Mouse (Mus musculus) stomach, embryonic 14.5 days (tissue): ENCODE data around the gene Olfr324. TPM values are rescaled to one million over a fixed set of nuclear protein-coding genes. Genes with fewer than 3 reads are reported as not detected.

Experiments
- ATAC-seq: fragments of 200-750 bp; cut with Nextera tagmentation; 2 replicates; pipeline ENCODE4 v1.8.0; 2017; ENCODE audit warnings: low read depth, moderate TSS enrichment; ENCODE audit not compliant: insufficient number of reproducible peaks, insufficient read depth, low FRiP score
- H3K27ac ChIP-seq: fragments of 300-500 bp; sonication (generic); 2 replicates; pipeline ENCODE4 v1.5.1; 2014; ENCODE audit warnings: mild to moderate bottlenecking, low read length, moderate library complexity, mixed read lengths
- H3K27me3 ChIP-seq: fragments of 300-500 bp; sonication (generic); 2 replicates; pipeline ENCODE4 v1.6.1; 2014; ENCODE audit warnings: low read length, control low read depth, mixed read lengths; ENCODE audit not compliant: control insufficient read depth, insufficient read depth
- H3K36me3 ChIP-seq: fragments of 300-500 bp; sonication (generic); 2 replicates; pipeline ENCODE4 v1.6.1; 2014; ENCODE audit warnings: mild to moderate bottlenecking, control low read depth, low read length, moderate library complexity, mixed read lengths; ENCODE audit not compliant: control insufficient read depth, insufficient read depth
- H3K4me1 ChIP-seq: fragments of 300-500 bp; sonication (generic); 2 replicates; pipeline ENCODE4 v1.6.1; 2014; ENCODE audit warnings: low read length, control low read depth, mixed read lengths; ENCODE audit not compliant: control insufficient read depth, insufficient read depth
- H3K4me2 ChIP-seq: fragments of 300-500 bp; sonication (generic); replicated peaks from 2 replicates; pipeline ENCODE4 v1.6.1; 2014; ENCODE audit warnings: low read depth, low read length, control low read depth
- H3K4me3 ChIP-seq: fragments of 300-500 bp; sonication (generic); 2 replicates; pipeline ENCODE4 v1.5.1; 2014; ENCODE audit warnings: low read depth, low read length, control low read depth
- H3K9ac ChIP-seq: fragments of 300-500 bp; sonication (generic); replicated peaks from 2 replicates; pipeline ENCODE4 v1.6.1; 2014; ENCODE audit warnings: low read depth, mild to moderate bottlenecking, control low read depth, low read length, moderate library complexity, mixed read lengths
- H3K9me3 ChIP-seq: fragments of 300-500 bp; sonication (generic); 2 replicates; pipeline ENCODE4 v1.6.1; 2016; ENCODE audit warnings: low read depth, low read length, control low read depth; ENCODE audit not compliant: control insufficient read depth
- WGBS: fragments of 180-500 bp; shearing (Covaris S2); extraction: QIAGEN DNeasy Blood & Tissue Kit; methylation state at CpG from one replicate; pipeline ENCODE4 v1.1.7; 2014; 5-methylcytosine and 5-hydroxymethylcytosine counted together
- polyA plus RNA-seq: library from polyadenylated mRNA; unstranded; fragments of >200 nt; fragmentation: Nextera tagmentation; extraction: Ambion mirVana; gene quantifications from 2 replicates; pipeline ENCODE4 v1.2.1, GENCODE M21; 2014

The Olfr324 gene
- polyA plus RNA-seq, 1 experiment from 2014 or later: not detected

- Histone ChIP-seq H3K4me1 (no peaks in the 10 kb centered on the region), H3K4me2 (no peak within 1 kb of the TSS), H3K4me3 (no peak within 1 kb of the TSS), H3K36me3 (no peaks in the 10 kb centered on the region), H3K9me3 (no peaks in the 10 kb centered on the region), H3K9ac (no peak within 1 kb of the TSS), H3K27me3 (no peaks in the 10 kb centered on the region), H3K27ac (no peak within 1 kb of the TSS)
- 86% methylated on average over 4 of the region's 4 CpGs for WGBS
- no peak for ATAC-seq
Observed at GRCm38 (mm10) chr11:58615975-58616374, 21.1 kb downstream of the Olfr324 start, which contains the start of gene 2210407C18Rik. Gene 2210407C18Rik (minus strand): TSS chr11:58616075.

DNA sequence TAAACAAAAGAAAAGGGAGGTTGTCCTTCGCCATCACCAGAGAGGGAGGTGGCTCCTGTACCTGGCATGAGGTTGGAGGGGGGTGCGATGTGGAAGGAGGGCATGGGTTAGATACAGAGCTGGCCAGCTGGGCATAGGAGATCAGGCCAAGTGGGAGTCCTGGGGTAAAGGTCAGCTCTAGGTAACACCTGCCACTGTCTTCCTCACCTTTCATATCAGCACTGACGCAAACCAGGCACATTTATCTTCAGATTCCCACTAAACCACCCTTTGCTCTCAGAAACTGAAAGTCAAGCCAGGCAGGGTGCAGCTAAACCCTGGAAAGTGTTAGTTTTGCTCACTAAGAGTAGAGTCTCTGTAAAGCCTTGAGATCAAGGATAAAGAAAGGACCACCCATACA, 23.5 kb downstream of the Olfr324 start:
- Histone ChIP-seq H3K9ac (no peak overlapping the region), H3K9me3 (no peaks in the 10 kb centered on the region), H3K4me3 (no peak overlapping the region), H3K4me1 (no peaks in the 10 kb centered on the region), H3K27ac (no peak overlapping the region), H3K4me2 (no peak overlapping the region), H3K36me3 (no peaks in the 10 kb centered on the region), H3K27me3 (no peaks in the 10 kb centered on the region)
- WGBS: 44% methylated on average over 3 of the region's 3 CpGs
- no peak for ATAC-seq

- no peaks in the 10 kb centered on the region for H3K27me3 ChIP-seq
- H3K9me3 ChIP-seq: no peaks in the 10 kb centered on the region
- H3K27ac ChIP-seq: no peak overlapping the region
- H3K4me3 ChIP-seq: no peak overlapping the region
- 65% methylated on average over 6 of the region's 6 CpGs for WGBS
- H3K9ac ChIP-seq: no peak overlapping the region
- H3K4me1 ChIP-seq: no peaks in the 10 kb centered on the region
- no peak for ATAC-seq
- H3K4me2 ChIP-seq: no peak overlapping the region
- H3K36me3 ChIP-seq: no peaks in the 10 kb centered on the region
Observed at GRCm38 (mm10) chr11:58618793-58619192, 23.9 kb downstream of the Olfr324 start.

DNA sequence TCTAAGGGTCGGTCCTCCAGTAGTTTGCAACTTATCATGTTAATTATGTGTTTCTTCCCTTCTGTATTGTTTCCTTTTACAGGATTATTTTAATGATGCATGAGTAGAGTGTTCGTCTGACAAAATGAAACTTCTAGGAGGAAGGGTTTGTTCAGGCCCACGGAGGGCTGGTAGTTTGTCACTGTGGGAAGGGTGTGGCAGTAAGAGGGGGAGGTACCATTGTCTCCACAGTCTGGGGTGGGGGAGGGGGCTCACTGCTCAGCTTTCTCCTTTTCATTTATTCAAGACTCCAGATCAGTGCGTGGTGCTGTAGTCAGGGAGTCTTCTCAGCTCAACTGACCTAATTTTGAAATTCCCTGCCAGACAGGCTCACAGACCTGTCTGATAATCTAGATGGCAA, 31.2 kb downstream of the Olfr324 start:
- Histone ChIP-seq H3K4me2 (no peak overlapping the region), H3K4me3 (no peak overlapping the region), H3K36me3 (no peaks in the 10 kb centered on the region), H3K27me3 (no peaks in the 10 kb centered on the region), H3K27ac (no peak overlapping the region), H3K4me1 (no peaks in the 10 kb centered on the region), H3K9ac (no peak overlapping the region), H3K9me3 (no peaks in the 10 kb centered on the region)
- ATAC-seq: no peak
- 49% methylated on average over 4 of the region's 4 CpGs for WGBS

DNA sequence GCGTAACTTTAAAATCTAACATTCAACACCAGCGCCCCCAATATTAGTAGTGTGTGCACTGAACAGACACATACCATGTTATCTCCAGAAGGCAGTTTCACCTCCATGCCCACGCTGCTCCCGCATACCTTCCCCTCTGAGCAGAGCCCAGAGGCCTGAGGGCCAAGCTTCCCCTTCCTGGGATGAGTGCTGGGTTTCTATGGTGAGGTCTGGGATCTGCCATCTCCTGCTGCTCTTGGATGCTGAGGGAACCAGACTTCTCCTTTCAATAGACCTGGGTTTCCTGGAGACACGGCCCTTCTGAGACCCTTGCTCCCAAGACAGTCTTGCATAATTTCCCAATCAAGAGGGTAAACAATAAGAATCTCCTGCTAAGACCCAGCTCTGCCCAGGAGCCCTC, 35.5 kb downstream of the Olfr324 start, which contains the start of gene Olfr323:
Gene Olfr323, minus strand, starts transcription at position 101 of the 400 bp plus-strand sequence.
- H3K4me1 ChIP-seq: no peaks in the 10 kb centered on the region
- no peak within 1 kb of the TSS for H3K4me3 ChIP-seq
- H3K27me3 ChIP-seq: no peaks in the 10 kb centered on the region
- H3K27ac ChIP-seq: no peak within 1 kb of the TSS
- H3K4me2 ChIP-seq: no peak within 1 kb of the TSS
- no peaks in the 10 kb centered on the region for H3K9me3 ChIP-seq
- no peak within 1 kb of the TSS for H3K9ac ChIP-seq
- H3K36me3 ChIP-seq: no peaks in the 10 kb centered on the region
- ATAC-seq: no peak
- WGBS: 63% methylated on average over 5 of the region's 5 CpGs

GRCm38 (mm10) chr11:58634878-58635277, 40.0 kb downstream of the Olfr324 start:
- Histone ChIP-seq H3K4me1 (no peaks in the 10 kb centered on the region), H3K27me3 (no peaks in the 10 kb centered on the region), H3K9me3 (no peaks in the 10 kb centered on the region), H3K4me3 (no peak overlapping the region), H3K9ac (no peak overlapping the region), H3K27ac (no peak overlapping the region), H3K36me3 (no peaks in the 10 kb centered on the region), H3K4me2 (no peak overlapping the region)
- 0 out of 2 replicates have a peak, but pooled peaks have one; percentile 33 for ATAC-seq
- 52% methylated on average over 4 of the region's 4 CpGs for WGBS

GRCm38 (mm10) chr11:58636376-58636977, 41.6 kb downstream of the Olfr324 start:
- no peaks in the 10 kb centered on the region for H3K27me3 ChIP-seq
- peaks cover 4% of the 10 kb centered on the region; the same call in 1 of the 2 replicates for H3K4me1 ChIP-seq
- H3K9me3 ChIP-seq: no peaks in the 10 kb centered on the region
- no peak overlapping the region for H3K9ac ChIP-seq
- ATAC-seq: no peak
- H3K4me3 ChIP-seq: no peak overlapping the region
- H3K36me3 ChIP-seq: no peaks in the 10 kb centered on the region
- no peak overlapping the region for H3K4me2 ChIP-seq
- WGBS: 28% methylated on average over 4 of the region's 4 CpGs
- H3K27ac ChIP-seq: no peak overlapping the region

DNA sequence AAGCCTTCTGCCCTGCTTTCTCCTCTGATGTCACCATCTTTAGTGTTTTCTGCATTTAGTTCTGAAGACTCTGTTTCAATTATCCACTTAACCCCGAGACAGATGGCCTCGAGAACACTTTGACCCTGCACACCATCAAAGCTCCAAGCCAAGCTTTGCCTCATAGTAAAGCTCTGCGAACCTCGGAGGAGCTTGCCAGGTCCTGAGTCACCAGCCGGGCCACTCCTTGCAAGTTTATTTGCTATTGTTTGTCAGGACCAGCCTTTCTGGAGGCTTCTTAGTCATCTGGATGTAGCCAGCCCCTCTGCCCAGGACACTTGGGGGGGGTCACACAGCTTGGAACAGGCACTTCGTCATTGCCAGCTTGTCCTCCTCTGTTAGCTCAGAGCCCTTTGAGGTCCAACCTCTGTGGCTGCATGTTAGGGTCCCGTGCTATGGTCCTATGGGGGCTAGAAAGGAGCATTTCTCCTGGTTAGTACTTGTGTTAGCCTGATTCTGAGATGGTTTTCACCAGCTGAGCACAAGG, 43.3 kb downstream of the Olfr324 start:
- Histone ChIP-seq H3K4me3 (no peak overlapping the region), H3K27me3 (no peaks in the 10 kb centered on the region), H3K4me2 (no peak overlapping the region), H3K9ac (no peak overlapping the region), H3K4me1 (peaks cover 4% of the 10 kb centered on the region; the same call in 1 of the 2 replicates), H3K9me3 (no peaks in the 10 kb centered on the region), H3K27ac (no peak overlapping the region), H3K36me3 (no peaks in the 10 kb centered on the region)
- whole genome bisulfite sequencing: 44% methylated on average over 7 of the region's 7 CpGs
- ATAC-seq: no peak
